Mouse (Mus musculus) T-helper 1 cell (primary cell): Measurements from ENCODE around the gene Dhx16.

Experiments used
- in situ Hi-C: fragments of 300-600 bp; cut with MboI, MseI; formaldehyde crosslinking; loops from one replicate; pipeline ENCODE4 v1.15.1; 2025; ENCODE audit warnings: high pct_unique_total_duplicates

Dhx16 gene

GRCm38 (mm10) chr17:35887725-35888124 is 8.1 kb downstream of the Dhx16 start:
- in situ Hi-C loops: no loop called here

- in situ Hi-C loops: no loop called here
Measured at GRCm38 (mm10) chr17:35896781-35897643, 17.4 kb downstream of the Dhx16 start, which contains the start of gene 2310061I04Rik. TSS of gene 2310061I04Rik (minus strand) at chr17:35897431.

GRCm38 (mm10) chr17:35897644-35898573 is 18.3 kb downstream of the Dhx16 start:
- in situ Hi-C loops: no loop called here

DNA sequence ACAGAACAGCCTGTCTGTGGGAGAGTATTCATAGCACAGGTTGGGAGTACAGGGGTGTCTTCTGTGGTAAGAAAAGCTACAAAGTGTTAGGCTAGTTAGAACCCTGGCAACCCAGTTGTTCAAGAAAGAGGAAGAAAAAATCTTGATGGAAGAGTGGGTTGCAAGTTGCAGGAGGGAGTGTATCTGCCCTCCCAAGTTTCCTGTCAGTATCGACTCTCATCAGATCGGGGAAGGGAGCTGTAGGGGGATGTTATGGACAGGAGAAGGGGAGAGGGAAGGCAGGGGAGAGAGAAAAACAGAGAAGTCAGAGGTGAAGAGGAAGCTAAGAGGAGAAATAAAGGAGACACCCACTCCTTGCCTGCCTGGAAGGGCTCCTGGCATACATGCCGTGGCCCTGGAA is 21.0 kb downstream of the Dhx16 start:
- in situ Hi-C loops: no loop called here

DNA sequence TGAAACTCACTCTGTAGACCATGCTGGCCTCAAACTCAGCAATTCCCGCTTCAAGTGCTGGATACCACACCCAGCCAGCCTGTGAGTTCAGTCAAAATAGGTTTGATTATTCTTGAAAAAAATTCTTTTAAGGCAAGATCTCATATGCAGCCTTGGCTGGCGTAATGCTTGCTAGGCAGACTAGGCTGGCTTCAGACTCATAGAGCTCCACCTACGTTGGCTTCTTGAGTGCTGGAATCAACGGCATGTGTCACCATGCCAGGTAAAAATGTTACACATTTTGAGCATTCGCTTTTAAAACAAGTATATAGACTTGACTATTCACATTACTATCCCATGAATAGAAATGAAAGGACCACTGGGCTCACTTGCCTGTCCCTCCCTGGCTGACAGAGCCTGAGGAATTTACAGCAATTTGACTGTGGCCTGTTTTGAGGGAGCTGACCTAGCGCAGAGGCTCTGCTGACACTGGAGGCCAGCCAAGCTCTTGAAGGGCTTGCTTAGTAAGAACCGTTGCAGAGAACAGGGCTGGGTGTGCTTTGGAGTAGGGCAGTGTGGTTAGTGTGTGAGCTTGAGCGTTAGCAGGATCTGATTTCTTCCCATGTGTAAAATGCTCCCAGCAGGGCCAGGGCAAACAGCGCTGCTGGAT is 23.8 kb downstream of the Dhx16 start:
- in situ Hi-C loops: no loop called here

DNA sequence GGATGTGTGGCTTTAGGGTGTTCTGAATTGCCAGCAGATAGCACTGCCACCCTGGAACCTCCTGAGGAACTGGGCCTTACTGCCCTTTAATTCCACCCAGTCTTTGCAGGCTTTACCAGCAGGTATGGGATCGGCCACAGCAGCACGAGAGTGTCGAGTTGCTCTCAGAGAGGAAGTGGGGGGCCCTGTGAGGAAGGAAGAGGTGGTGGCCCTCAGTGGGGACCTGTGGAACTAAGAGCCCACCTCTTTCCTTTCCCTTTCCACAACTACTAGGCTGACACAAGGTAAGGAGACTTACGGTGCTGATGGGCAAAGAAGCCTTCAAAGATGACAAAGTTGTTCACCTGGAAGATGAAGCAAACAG is 24.4 kb downstream of the Dhx16 start:
- in situ Hi-C loops: no loop called here

DNA sequence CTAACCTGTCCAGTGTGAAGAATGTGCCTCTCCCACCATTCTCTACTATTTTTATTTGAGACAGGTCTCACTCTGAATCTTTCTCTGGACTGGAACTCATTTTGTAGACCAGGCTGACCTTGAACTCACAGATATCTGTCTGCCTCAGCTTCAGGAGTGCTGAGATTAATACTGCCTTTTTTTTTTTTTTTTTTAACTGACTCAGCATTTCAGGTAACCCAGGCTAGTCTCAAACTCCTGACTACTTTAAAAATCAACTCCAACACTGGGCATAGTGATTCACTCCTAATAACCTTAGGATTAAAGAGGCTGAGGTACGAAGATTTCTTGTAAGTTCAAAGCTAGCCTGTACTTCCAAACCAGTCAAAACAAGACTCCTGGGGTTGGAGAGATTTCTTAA is 26.0 kb downstream of the Dhx16 start:
- in situ Hi-C loops: loop anchor here (5.0 kb wide), 1 partner anchor 78 kb away; no protein-coding TSS in a partner anchor

GRCm38 (mm10) chr17:35907609-35908008 is 28.0 kb downstream of the Dhx16 start:
- in situ Hi-C loops: loop anchor here (5.0 kb wide), 1 partner anchor 80 kb away; no protein-coding TSS in a partner anchor

GRCm38 (mm10) chr17:35909186-35909918 is 29.7 kb downstream of the Dhx16 start:
- in situ Hi-C loops: loop anchor here (5.0 kb wide), 1 partner anchor 82 kb away; no protein-coding TSS in a partner anchor

DNA sequence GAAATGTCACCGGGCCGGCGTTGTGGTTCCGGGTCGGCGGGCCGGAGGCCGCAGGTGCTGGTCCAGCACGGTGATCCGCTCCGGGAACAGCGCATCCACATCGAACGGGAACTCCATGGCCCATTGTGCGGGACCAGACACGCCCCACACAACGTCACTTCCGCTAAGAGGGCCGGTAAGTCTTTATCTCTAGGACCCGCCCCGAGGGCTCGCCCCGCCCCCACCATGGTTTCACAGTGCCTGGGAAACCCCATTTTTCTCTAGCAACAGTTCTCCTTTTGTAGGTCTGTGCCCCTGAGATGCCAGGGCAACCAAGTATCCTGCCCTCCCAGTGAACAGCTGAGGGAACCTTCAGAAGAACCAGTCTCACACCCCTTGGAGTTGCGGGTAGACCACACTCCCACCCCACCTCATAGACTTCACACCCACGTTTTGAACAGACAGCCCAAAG is 30.3 kb downstream of the Dhx16 start, which contains the start of gene Atat1:
Atat1 (minus strand) TSS at position 157 of the 451 bp plus-strand sequence.
- in situ Hi-C loops: loop anchor here (5.0 kb wide), 1 partner anchor 83 kb away; no protein-coding TSS in a partner anchor

- in situ Hi-C loops: no loop called here
Measured at GRCm38 (mm10) chr17:35914975-35915374, 35.4 kb downstream of the Dhx16 start.

GRCm38 (mm10) chr17:35915538-35916296 is 36.1 kb downstream of the Dhx16 start:
- in situ Hi-C loops: no loop called here

DNA sequence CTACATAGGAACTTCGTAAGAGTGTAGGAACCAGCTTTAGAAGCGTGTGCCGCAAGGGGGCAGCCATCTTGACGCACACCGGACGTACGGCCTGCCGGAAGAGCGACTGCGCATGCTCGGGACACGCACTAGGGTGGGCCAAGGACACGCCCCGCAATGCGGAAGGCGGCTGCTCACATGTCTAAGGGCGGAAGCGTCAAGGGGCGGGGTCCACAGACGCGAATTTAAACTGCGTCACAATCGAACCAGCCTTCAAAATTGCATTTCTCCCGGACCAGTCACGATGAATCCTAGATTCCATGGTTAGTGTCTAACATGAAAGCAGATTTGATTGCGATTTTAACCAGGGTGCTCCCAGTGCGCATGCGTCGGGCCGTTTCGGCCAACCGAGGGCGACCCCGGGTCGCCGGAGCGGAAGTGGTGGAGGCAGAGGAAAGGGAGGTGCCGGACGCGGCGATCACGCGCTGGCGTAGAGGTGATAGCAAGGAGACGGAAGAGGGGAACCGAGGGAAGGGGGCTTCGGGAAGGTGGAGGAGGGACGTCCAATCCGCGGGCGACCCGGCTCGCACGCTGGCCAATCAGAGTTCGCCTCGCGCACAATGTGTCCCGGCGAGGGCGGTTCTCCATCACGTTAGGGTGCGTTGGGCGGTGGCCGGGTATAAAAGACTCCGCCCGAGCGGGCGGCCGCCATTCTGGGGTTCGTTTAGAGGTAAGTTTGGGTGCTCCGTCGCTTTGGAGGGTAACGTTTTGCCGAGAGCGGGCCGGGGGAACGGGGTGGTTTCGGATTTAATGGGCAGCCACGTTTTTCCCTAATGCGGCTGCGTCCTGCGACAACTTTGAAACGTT is 36.9 kb downstream of the Dhx16 start, which contains the start of the genes Mrps18b and Ppp1r10:
Mrps18b (minus strand) TSS at position 93 of the 846 bp plus-strand sequence.
Ppp1r10 (plus strand) TSS at position 138 of the 846 bp plus-strand sequence.
- in situ Hi-C loops: no loop called here

GRCm38 (mm10) chr17:35917143-35917462 is 37.5 kb downstream of the Dhx16 start:
- in situ Hi-C loops: no loop called here

DNA sequence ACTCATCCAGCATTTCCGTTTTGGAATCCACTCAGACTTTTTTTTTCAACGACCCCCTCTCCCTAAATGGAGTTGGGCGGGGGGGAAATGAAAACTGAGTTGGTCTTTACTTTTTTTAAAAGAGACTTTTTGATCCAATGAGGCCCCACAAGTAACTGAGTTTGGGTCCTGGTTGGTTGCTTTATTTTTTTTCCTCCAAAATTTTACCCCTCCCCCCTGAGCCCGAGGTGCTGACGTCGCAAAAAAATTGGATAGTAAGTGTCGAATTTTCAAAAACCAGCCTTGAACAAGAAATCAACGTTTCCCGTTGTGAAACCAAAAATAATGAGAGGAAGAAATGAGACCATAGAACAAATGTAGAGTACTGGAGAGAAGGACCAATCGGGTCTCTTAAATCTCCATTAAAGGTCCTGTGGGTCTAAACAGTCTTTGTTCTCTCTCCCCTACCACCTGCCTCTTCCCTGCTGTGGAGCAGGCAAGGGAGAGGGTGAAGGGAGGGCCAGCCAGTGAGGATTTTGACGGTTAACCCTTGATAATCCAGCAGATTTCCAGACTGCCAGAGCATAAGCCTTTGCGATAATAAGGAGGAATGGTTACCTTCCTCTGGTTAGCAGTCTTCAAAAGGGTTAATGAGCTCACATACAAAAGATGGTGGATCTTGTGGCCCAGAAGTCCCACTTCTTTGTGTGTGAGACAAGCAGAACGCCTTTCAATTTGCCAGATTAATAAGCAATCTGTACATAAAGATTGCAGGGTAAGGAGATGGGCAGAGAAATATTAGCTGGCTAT is 38.0 kb downstream of the Dhx16 start:
- in situ Hi-C loops: no loop called here

GRCm38 (mm10) chr17:35918276-35919059 is 38.8 kb downstream of the Dhx16 start:
- in situ Hi-C loops: no loop called here

- in situ Hi-C loops: no loop called here
Measured at GRCm38 (mm10) chr17:35919060-35919715, 39.6 kb downstream of the Dhx16 start.
